Mouse (Mus musculus) CH12.LX (cell line): ENCODE results near the gene Sos2. TPM values are rescaled to one million over a fixed set of nuclear protein-coding genes. Genes with fewer than 3 reads are reported as not detected.

ENCODE experiments used
- DNase-seq: peaks from one replicate; pipeline ENCODE4 v3.0.0-alpha.2; 2013; ENCODE audit errors: extremely low read depth
- H3K27ac ChIP-seq: 2 replicates; pipeline ENCODE4 v1.5.1; 2012; ENCODE audit warnings: low read depth, mild to moderate bottlenecking, control low read depth, moderate library complexity; ENCODE audit not compliant: insufficient read depth
- H3K27me3 ChIP-seq: replicated peaks from 2 replicates; pipeline ENCODE3; 2012; ENCODE audit warnings: inconsistent platforms
- H3K36me3 ChIP-seq, 2 experiments: replicated peaks in 1 of 2; 2 replicates each; pipeline versions ENCODE3 to v1.6.1; 2012; ENCODE audit warnings: inconsistent platforms in 1 of 2, low read length in 1 of 2, mild to moderate bottlenecking in 1 of 2, mixed read lengths in 1 of 2, moderate library complexity in 1 of 2; ENCODE audit not compliant: control insufficient read depth in 1 of 2, insufficient read depth in 1 of 2
- H3K4me1 ChIP-seq, 2 experiments: 2 replicates each; pipeline ENCODE4 v1.6.1; 2012; ENCODE audit warnings: inconsistent platforms in 1 of 2, moderate library complexity in 1 of 2; ENCODE audit not compliant: insufficient read depth in 2 of 2, control insufficient read depth in 1 of 2
- H3K4me2 ChIP-seq: 2 replicates; pipeline ENCODE4 v1.6.1; 2012; ENCODE audit warnings: low read depth, mild to moderate bottlenecking, control low read depth; ENCODE audit not compliant: poor library complexity, insufficient read depth, severe bottlenecking
- H3K4me3 ChIP-seq, 3 experiments: fragments of 150-350 bp in 1 of 3; sonication (generic) in 1 of 3; replicated peaks in 1 of 3; 2 replicates each; pipeline versions ENCODE3 to v1.5.1; 2011 to 2012; ENCODE audit warnings: low read depth in 2 of 3, low read length in 2 of 3, mild to moderate bottlenecking in 2 of 3, moderate library complexity in 2 of 3, control low read depth in 1 of 3, improper control_type of control experiment in 1 of 3, inconsistent platforms in 1 of 3, mixed read lengths in 1 of 3; ENCODE audit not compliant: poor library complexity in 1 of 3
- H3K79me2 ChIP-seq: replicated peaks from 2 replicates; pipeline ENCODE4 v1.6.1; 2012; ENCODE audit warnings: mild to moderate bottlenecking, moderate library complexity; ENCODE audit not compliant: control insufficient read depth, poor library complexity, insufficient read depth, severe bottlenecking; ENCODE audit errors: extremely low read depth
- H3K9ac ChIP-seq: 2 replicates; pipeline ENCODE4 v1.6.1; 2012; ENCODE audit warnings: low read depth, mild to moderate bottlenecking, control low read depth, moderate library complexity; ENCODE audit not compliant: insufficient read depth
- H3K9me3 ChIP-seq: replicated peaks from 2 replicates; pipeline ENCODE3; 2012; ENCODE audit warnings: low read length, inconsistent platforms, mixed read lengths
- CTCF ChIP-seq, 2 experiments: IDR thresholded peaks in 1 of 2; conservative IDR thresholded peaks in 1 of 2; 2 replicates each; pipeline ENCODE4 v1.5.1; 2011 to 2012; ENCODE audit warnings: low read depth in 2 of 2, low read length in 2 of 2, improper control_type of control experiment in 1 of 2, inconsistent platforms in 1 of 2, mild to moderate bottlenecking in 1 of 2, moderate library complexity in 1 of 2
- ELF1 ChIP-seq: IDR thresholded peaks from 2 replicates; pipeline ENCODE4 v1.6.1; 2014; ENCODE audit warnings: low read depth, mild to moderate bottlenecking, inconsistent platforms, low read length, improper control_type of control experiment
- MAX ChIP-seq: IDR thresholded peaks from 2 replicates; pipeline ENCODE4 v1.6.1; 2011; ENCODE audit warnings: low read length, improper control_type of control experiment
- MAZ ChIP-seq: IDR thresholded peaks from 2 replicates; pipeline ENCODE4 v1.6.1; 2012; ENCODE audit warnings: low read depth, mild to moderate bottlenecking, inconsistent platforms, low read length, improper control_type of control experiment, moderate library complexity
- MXI1 ChIP-seq: IDR thresholded peaks from 2 replicates; pipeline ENCODE4 v1.6.1; 2011; ENCODE audit warnings: mild to moderate bottlenecking, low read depth, low read length, improper control_type of control experiment
- MYC ChIP-seq: IDR thresholded peaks from 2 replicates; pipeline ENCODE4 v1.6.1; 2011; ENCODE audit warnings: low read depth, mild to moderate bottlenecking, improper control_type of control experiment, low read length
- RAD21 ChIP-seq: IDR thresholded peaks from 2 replicates; pipeline ENCODE4 v1.6.1; 2011; ENCODE audit warnings: low read depth, mild to moderate bottlenecking, low read length, improper control_type of control experiment, moderate library complexity
- SMC3 ChIP-seq: IDR thresholded peaks from 2 replicates; pipeline ENCODE4 v1.6.1; 2011; ENCODE audit warnings: low read depth, low read length, improper control_type of control experiment
- TBP ChIP-seq: conservative IDR thresholded peaks from 2 replicates; pipeline ENCODE4 v1.6.1; 2011; ENCODE audit warnings: low read depth, low read length, improper control_type of control experiment
- UBTF ChIP-seq: IDR thresholded peaks from 2 replicates; pipeline ENCODE4 v1.6.1; 2012; ENCODE audit warnings: low read depth, mild to moderate bottlenecking, inconsistent platforms, low read length, improper control_type of control experiment, moderate library complexity
- ZC3H11A ChIP-seq: IDR thresholded peaks from 2 replicates; pipeline ENCODE4 v1.6.1; 2012; ENCODE audit warnings: low read depth, mild to moderate bottlenecking, inconsistent platforms, low read length, improper control_type of control experiment
- ZNF384 ChIP-seq: IDR thresholded peaks from 2 replicates; pipeline ENCODE4 v1.6.1; 2012; ENCODE audit warnings: low read depth, low read length, improper control_type of control experiment, inconsistent platforms
- dilution Hi-C: fragments of 300-500 bp; cut with MboI; formaldehyde crosslinking; loops from 2 replicates; pipeline ENCODE4 v1.14.3; 2020; ENCODE audit warnings: low sequenced_read_pairs; ENCODE audit not compliant: extremely low pct_unique_long_range_greater_than_20kb, extremely low pct_ligation_motif_present
- in situ Hi-C: fragments of 300-500 bp; cut with MboI; formaldehyde crosslinking; loops from 3 replicates; pipeline ENCODE4 v1.14.3; 2019; ENCODE audit warnings: low sequenced_read_pairs, low pct_ligation_motif_present, low pct_unique_long_range_greater_than_20kb, mixed read lengths
- polyA plus RNA-seq: library from polyadenylated mRNA; unstranded; fragments of >175 nt; gene quantifications from 2 replicates; pipeline ENCODE4 v1.2.1, GENCODE M21; 2012; ENCODE audit warnings: low read depth; ENCODE audit not compliant: insufficient read length
- total RNA-seq, 2 experiments: library from RNA; depleted of rRNA; stranded (reverse); fragments of 300-350 nt in 1 of 2; fragments of >200 nt in 1 of 2; gene quantifications; 2 replicates each; pipeline ENCODE4 v1.2.3; 2012 to 2014

The Sos2 gene
- total and polyA plus RNA-seq, 3 experiments: 7.9 to 10.3 (median 9.6) TPM

- Histone ChIP-seq H3K27me3 (no peaks in the 10 kb centered on the region), H3K4me3 (no peak overlapping the region), H3K4me1 (peaks cover 0 to 16% of the 10 kb centered on the region in 2 experiments; a peak in 2 of 4 replicates), H3K36me3 (peaks cover 25 to 42% of the 10 kb centered on the region in 2 experiments), H3K9me3 (peaks cover 4% of the 10 kb centered on the region), H3K4me2 (peak overlapping the region; percentile 23; the same call in 1 of the 2 replicates), H3K79me2 (no peaks in the 10 kb centered on the region), H3K27ac (0 out of 2 replicates have a peak overlapping the region, but pooled peaks have one; percentile 19), H3K9ac (peak overlapping the region; percentile 40)
- TF ChIP-seq RAD21: peak; percentile 88
- no peak for TF ChIP-seq MAX
- TF ChIP-seq MXI1: no peak
- no peak for TF ChIP-seq UBTF
- TF ChIP-seq ZC3H11A: peak; percentile 83
- peak; percentile 98 for TF ChIP-seq ZNF384
- TF ChIP-seq SMC3: peak; percentile 88
- peak; percentile 76 to 86 for TF ChIP-seq CTCF (conservative IDR thresholded peaks at IDR 0.05 in 1 of 2, IDR thresholded peaks at IDR 0.05 in 1 of 2; ENCODE audit: low read depth in 2 of 2, low read length in 2 of 2)
- no peak for TF ChIP-seq MAZ
- TF ChIP-seq ELF1: peak; percentile 22; the same call in 1 of the 2 replicates
- TF ChIP-seq TBP: no peak
- dilution Hi-C loops (no loop called here), in situ Hi-C loops (loop anchor here (10.0 kb wide), 1 partner anchor 219 kb away; the partner anchor contains the start of gene Nemf)
- DNase-seq: peak; percentile 85
These were observed 107.5 kb downstream of the Sos2 start for GRCm38 (mm10) chr12:69573916-69574881.

GRCm38 (mm10) chr12:69573271-69573670 lies 108.4 kb downstream of the Sos2 start:
- H3K79me2 ChIP-seq: no peaks in the 10 kb centered on the region
- H3K9ac ChIP-seq: no peak overlapping the region
- in situ Hi-C loops (loop anchor here (10.0 kb wide), 1 partner anchor 218 kb away; the partner anchor contains the start of gene Nemf), dilution Hi-C loops (no loop called here)
- no peak overlapping the region for H3K4me2 ChIP-seq
- no peak for DNase-seq
- H3K27me3 ChIP-seq: no peaks in the 10 kb centered on the region
- H3K36me3 ChIP-seq: peaks cover 18 to 32% of the 10 kb centered on the region in 2 experiments
- H3K27ac ChIP-seq: no peak overlapping the region
- TF ChIP-seq MYC: no peak
- H3K4me1 ChIP-seq: peaks cover 0 to 16% of the 10 kb centered on the region in 2 experiments; a peak in 2 of 4 replicates
- H3K4me3 ChIP-seq: no peak overlapping the region
- peaks cover 2% of the 10 kb centered on the region for H3K9me3 ChIP-seq
